Mouse (Mus musculus) liver, embryonic 12.5 days (tissue): ENCODE measurements at regions not wholly inside any gene's neighbourhood (a gene's known extent, or its start where the extent isn't known, plus 50 kb on each side); places are given as distances from the start of the nearest gene placed in this dataset.

Experiments
- ATAC-seq: fragments of 200-750 bp; cut with Nextera tagmentation; 2 replicates; pipeline ENCODE4 v1.8.0; 2017; ENCODE audit warnings: moderate number of reproducible peaks, mild to moderate bottlenecking, moderate library complexity
- H3K27ac ChIP-seq: fragments of 300-500 bp; sonication (generic); 2 replicates; pipeline ENCODE4 v1.5.1; 2016; ENCODE audit warnings: mild to moderate bottlenecking
- H3K27me3 ChIP-seq: fragments of 300-500 bp; sonication (generic); replicated peaks from 2 replicates; pipeline ENCODE4 v1.6.1; 2016; ENCODE audit warnings: mild to moderate bottlenecking, moderate library complexity
- H3K36me3 ChIP-seq: fragments of 300-500 bp; sonication (generic); 2 replicates; pipeline ENCODE4 v1.6.1; 2016; ENCODE audit warnings: mild to moderate bottlenecking, moderate library complexity
- H3K4me1 ChIP-seq: fragments of 300-500 bp; sonication (generic); 2 replicates; pipeline ENCODE4 v1.6.1; 2016
- H3K4me2 ChIP-seq: fragments of 300-500 bp; sonication (generic); 2 replicates; pipeline ENCODE4 v1.6.1; 2016; ENCODE audit warnings: mild to moderate bottlenecking, moderate library complexity
- H3K4me3 ChIP-seq: fragments of 300-500 bp; sonication (generic); 2 replicates; pipeline ENCODE4 v1.5.1; 2016; ENCODE audit warnings: mild to moderate bottlenecking, moderate library complexity
- H3K9ac ChIP-seq: fragments of 300-500 bp; sonication (generic); 2 replicates; pipeline ENCODE4 v1.6.1; 2016; ENCODE audit warnings: mild to moderate bottlenecking, moderate library complexity
- H3K9me3 ChIP-seq: fragments of 300-500 bp; sonication (generic); replicated peaks from 2 replicates; pipeline ENCODE4 v1.6.1; 2016; ENCODE audit warnings: mild to moderate bottlenecking, moderate library complexity
- WGBS: fragments of 180-500 bp; shearing (Covaris S2); methylation state at CpG from one replicate; pipeline ENCODE4 v1.1.7; 2016; ENCODE audit not compliant: insufficient replicate concordance; 5-methylcytosine and 5-hydroxymethylcytosine counted together

DNA sequence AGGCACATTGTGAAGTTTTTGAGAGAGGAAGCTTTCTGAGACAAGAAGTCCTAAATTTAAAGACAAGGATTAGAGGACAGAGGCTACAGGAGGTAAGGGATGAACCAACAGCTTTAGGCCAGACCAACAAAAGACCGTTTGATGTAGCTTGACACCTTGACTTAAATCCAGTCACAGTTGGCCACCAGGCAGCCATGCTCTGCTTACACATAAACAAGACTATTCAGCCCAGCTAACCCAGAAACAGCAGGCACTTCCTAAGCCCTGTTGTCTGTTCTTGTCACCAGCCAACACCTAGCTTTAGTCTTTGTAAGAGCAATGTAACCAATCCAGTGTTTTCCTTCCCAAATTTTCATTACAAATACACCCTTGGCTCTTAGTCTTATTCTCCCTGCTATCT lies 159.9 kb upstream of the Plekha5 start:
- no peak for ATAC-seq
- H3K27ac ChIP-seq = no peak overlapping the region
- H3K4me2 ChIP-seq = no peak overlapping the region
- H3K27me3 ChIP-seq = no peaks in the 10 kb centered on the region
- no peaks in the 10 kb centered on the region for H3K36me3 ChIP-seq
- no peaks in the 10 kb centered on the region for H3K4me1 ChIP-seq
- no peak overlapping the region for H3K4me3 ChIP-seq
- no peak overlapping the region for H3K9ac ChIP-seq
- no peaks in the 10 kb centered on the region for H3K9me3 ChIP-seq
- 42% methylated on average over 1 of the region's 1 CpGs for WGBS

DNA sequence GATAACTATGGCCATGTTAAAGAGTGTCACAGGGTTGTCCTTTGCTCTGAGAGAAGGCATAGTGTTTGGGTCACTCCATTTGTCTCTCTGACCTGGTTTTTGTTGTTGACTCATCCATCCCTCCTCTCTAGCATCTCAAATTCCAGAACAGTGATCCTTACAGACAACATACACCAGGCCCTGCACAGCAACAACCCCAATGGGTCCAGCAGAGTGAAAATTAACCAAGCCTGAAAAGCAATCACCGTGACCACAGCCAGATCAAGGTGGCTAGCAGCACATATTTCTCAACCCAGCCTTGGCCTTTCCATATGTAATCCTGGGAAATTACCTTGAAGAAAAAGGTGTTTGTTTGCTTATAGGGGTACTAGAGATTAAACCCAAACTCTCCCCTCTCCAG lies 162.0 kb upstream of the Plekha5 start:
- H3K9me3 ChIP-seq = no peaks in the 10 kb centered on the region
- no peak for ATAC-seq

DNA sequence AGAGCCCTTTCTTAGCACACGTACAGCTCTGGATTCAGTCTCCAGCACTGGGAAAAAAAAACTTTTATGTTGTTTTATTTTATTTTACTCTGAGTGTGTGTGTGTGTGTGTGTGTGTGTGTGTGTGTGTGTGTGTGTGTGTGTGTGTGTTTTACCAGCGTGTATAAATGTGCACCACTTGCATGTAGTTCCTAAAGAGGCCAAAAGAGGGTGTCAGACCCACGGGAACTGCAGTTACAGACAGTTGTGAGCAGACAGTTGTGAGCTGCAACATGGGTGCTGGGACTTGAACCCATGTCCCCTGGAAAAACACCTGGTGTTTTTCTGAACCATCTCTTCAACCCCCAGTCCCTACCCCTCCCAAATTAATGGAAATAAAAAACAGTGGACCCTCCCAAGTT lies 165.1 kb upstream of the Plekha5 start:
- Histone ChIP-seq H3K4me2 (no peak overlapping the region), H3K36me3 (no peaks in the 10 kb centered on the region), H3K4me3 (no peak overlapping the region), H3K27ac (no peak overlapping the region), H3K9ac (no peak overlapping the region), H3K27me3 (no peaks in the 10 kb centered on the region), H3K9me3 (no peaks in the 10 kb centered on the region), H3K4me1 (no peaks in the 10 kb centered on the region)
- ATAC-seq = no peak
- WGBS = 60% methylated on average over 3 of the region's 3 CpGs

More for the DNA sequence above, 162.0 kb upstream of the Plekha5 start:
- Histone ChIP-seq H3K4me3 (no peak overlapping the region), H3K27ac (no peak overlapping the region), H3K9ac (no peak overlapping the region), H3K36me3 (no peaks in the 10 kb centered on the region), H3K4me2 (no peak overlapping the region), H3K27me3 (no peaks in the 10 kb centered on the region), H3K4me1 (no peaks in the 10 kb centered on the region)
- whole genome bisulfite sequencing = 74% methylated on average over 1 of the region's 1 CpGs

DNA sequence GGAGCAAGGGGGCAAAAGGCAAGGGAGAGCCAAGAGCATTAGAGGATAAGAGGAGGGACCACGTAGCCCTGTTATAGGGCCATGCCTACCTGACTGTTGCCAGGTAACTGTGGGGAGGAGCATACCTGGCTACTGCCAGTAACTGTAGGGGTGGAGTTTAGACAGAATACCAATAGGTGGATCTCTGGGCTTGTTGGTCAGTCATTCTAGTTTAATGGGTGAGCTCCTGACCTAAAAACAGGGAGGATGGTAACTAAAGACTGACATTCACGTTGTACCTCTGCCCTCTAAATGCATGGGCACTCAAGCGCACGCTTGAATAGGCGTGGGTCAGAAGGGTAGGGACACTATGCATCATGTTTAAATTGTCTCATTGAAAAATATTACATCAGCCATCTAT lies 165.8 kb upstream of the Plekha5 start:
- no peak for ATAC-seq
- Histone ChIP-seq H3K4me2 (no peak overlapping the region), H3K27ac (no peak overlapping the region), H3K9me3 (no peaks in the 10 kb centered on the region), H3K4me3 (no peak overlapping the region), H3K4me1 (no peaks in the 10 kb centered on the region), H3K36me3 (no peaks in the 10 kb centered on the region), H3K27me3 (no peaks in the 10 kb centered on the region), H3K9ac (no peak overlapping the region)
- 72% methylated on average over 5 of the region's 5 CpGs for WGBS

DNA sequence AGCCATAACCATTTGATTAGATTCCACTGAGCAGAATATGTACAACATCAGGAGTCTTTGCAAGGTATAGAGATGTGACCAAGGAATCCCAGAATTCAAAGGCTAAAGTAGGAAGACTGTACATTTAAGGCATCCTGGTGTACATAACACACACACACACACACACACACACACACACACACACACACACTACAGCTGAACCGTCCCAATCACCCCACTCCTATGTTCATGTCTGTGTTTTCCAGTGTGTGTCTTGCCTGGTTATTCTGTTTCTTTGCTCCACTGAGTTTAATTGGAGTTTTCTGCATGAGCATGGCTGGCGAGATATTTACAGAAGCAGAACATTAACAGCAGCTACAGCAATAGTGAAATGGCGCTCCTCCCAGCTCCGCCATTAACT lies 172.3 kb upstream of the Plekha5 start:
- Histone ChIP-seq H3K27me3 (no peaks in the 10 kb centered on the region), H3K9ac (no peak overlapping the region), H3K9me3 (no peaks in the 10 kb centered on the region), H3K27ac (no peak overlapping the region), H3K4me2 (no peak overlapping the region), H3K36me3 (no peaks in the 10 kb centered on the region), H3K4me3 (no peak overlapping the region), H3K4me1 (no peaks in the 10 kb centered on the region)
- ATAC-seq = no peak
- WGBS = 73% methylated on average over 4 of the region's 4 CpGs

DNA sequence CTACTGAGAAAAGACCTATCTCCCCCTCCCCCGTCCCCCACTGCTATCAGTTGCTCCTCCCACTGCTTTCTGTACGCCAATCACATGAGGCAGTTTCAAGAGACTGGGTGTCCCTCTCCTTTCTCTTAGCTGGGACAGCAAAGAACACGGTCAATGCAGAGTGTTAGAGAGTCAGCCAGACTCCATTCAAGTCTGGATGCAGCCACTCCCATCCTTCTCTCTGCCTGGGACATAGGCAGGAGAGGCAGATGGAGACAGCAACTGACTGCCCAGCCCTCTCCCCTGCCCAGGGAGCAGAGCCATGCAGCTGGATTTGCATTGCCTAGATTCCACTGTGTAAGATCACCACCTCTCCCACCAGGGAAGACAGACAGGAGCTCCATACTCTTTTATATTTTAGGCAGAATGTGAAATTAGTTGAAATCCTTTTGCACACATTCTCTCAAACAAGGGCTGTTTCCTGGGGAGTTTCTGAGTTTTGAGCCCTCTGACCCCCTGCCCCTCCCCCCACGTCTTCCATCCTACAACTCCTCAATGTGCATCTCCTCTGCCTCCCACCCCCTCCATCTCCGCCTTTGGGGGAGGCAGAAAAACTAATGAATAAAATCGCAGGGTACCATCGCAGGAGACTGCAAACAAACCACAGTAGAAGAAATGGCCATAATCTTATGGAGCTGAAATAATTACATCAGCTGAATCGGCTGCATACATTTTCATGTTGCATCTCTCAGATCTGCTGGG lies 180.3 kb upstream of the Plekha5 start:
- 0 out of 2 replicates have a peak, but pooled peaks cover 7% of the 10 kb centered on the region for H3K9me3 ChIP-seq
- no peaks in the 10 kb centered on the region for H3K4me1 ChIP-seq
- H3K9ac ChIP-seq = no peak overlapping the region
- H3K27me3 ChIP-seq = no peaks in the 10 kb centered on the region
- no peak overlapping the region for H3K27ac ChIP-seq
- no peaks in the 10 kb centered on the region for H3K36me3 ChIP-seq
- H3K4me2 ChIP-seq = no peak overlapping the region
- no peak for ATAC-seq
- no peak overlapping the region for H3K4me3 ChIP-seq
- 41% methylated on average over 8 of the region's 8 CpGs for WGBS

DNA sequence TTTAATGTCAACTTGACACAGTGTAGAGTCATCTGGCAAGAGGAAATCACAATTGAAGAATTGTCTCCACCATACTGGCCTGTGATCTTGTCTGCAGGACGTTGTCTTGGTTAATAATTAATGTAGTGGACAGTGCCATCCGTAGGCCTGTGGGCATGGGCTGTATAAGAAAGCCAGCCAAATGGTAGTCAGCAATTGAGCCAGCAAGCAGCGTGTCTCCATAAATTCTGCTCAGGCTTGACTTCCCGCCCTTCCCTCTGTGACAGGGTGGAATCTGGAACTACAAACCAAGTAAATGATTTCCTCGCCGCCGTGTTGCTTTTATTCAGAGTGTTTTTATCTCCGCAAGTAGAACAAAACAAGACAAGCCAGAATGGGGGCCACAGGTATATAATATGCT lies 184.5 kb upstream of the Plekha5 start:
- Histone ChIP-seq H3K4me2 (no peak overlapping the region), H3K27ac (no peak overlapping the region), H3K4me1 (no peaks in the 10 kb centered on the region), H3K9me3 (0 out of 2 replicates have a peak, but pooled peaks cover 7% of the 10 kb centered on the region), H3K27me3 (no peaks in the 10 kb centered on the region), H3K9ac (no peak overlapping the region), H3K36me3 (no peaks in the 10 kb centered on the region), H3K4me3 (no peak overlapping the region)
- WGBS = 76% methylated on average over 8 of the region's 8 CpGs
- no peak for ATAC-seq

DNA sequence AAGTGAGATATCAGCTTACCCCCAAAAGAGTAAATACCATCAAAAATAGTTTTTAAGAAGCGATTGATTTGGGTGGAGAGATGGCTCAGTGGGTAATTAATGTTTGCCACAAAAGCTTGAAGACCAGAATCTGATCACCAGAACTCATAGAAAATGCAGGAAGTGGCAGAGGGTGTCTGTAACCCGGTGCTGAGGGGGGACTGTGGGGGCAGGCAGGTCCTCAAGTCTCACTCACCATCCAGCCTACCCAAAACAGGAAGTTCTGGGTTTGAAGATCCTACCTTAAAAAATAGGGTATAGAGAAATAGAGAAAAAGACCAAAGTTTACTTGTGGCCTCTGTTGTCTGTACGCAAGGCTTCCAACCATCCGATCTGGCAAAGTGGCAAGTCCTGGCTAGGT lies 190.3 kb upstream of the Plcz1 start:
- H3K9ac ChIP-seq = no peak overlapping the region
- ATAC-seq = no peak
- no peaks in the 10 kb centered on the region for H3K36me3 ChIP-seq
- H3K4me1 ChIP-seq = no peaks in the 10 kb centered on the region
- no peak overlapping the region for H3K4me3 ChIP-seq
- 60% methylated on average over 4 of the region's 4 CpGs for WGBS
- H3K27ac ChIP-seq = no peak overlapping the region
- H3K4me2 ChIP-seq = no peak overlapping the region
- H3K9me3 ChIP-seq = no peaks in the 10 kb centered on the region
- no peaks in the 10 kb centered on the region for H3K27me3 ChIP-seq

DNA sequence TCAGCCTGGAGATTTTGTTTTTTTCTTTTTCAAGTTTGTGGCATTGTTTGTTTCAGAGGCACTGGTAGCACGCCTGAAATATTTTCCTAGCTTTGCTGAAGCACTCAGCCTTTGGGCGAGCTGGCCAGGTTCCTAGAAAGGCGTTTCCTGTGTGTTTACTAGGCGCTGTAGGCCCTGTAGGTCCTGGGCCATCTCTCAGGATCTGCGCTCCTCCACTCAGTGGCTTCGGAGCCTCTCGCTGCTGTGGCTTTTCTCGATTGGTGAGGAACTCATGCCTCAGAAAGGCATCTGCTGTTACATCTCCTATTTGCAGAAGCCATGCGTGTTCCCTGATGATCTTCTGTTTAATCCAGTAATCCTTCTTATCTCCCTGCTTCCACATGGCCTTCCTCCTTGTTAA lies 188.0 kb upstream of the Plcz1 start:
- Histone ChIP-seq H3K4me2 (no peak overlapping the region), H3K9me3 (no peaks in the 10 kb centered on the region), H3K4me1 (no peaks in the 10 kb centered on the region), H3K27me3 (no peaks in the 10 kb centered on the region), H3K9ac (no peak overlapping the region), H3K27ac (no peak overlapping the region), H3K36me3 (no peaks in the 10 kb centered on the region), H3K4me3 (no peak overlapping the region)
- WGBS = 53% methylated on average over 9 of the region's 9 CpGs
- ATAC-seq = no peak

DNA sequence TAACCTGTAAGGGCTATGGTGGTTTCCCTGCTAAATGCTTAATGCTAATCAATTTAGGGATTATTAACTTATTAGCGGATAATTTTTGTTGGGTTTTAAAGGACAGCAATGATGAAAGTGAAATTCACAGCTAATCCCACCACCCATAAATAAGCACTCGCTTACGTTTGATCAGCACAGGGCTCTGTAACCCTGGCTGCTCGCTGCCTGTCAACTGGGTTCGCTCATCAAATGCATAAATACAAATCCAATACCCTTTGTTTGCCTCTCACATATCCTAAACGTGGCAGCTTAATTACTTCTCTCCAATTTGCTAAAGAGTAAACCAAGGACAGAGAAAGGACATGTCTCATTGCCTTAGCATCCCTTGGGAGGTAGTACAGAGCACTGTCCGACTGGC lies 187.5 kb upstream of the Plcz1 start:
- Histone ChIP-seq H3K4me1 (no peaks in the 10 kb centered on the region), H3K4me2 (no peak overlapping the region), H3K4me3 (no peak overlapping the region), H3K9ac (no peak overlapping the region), H3K27ac (no peak overlapping the region), H3K36me3 (no peaks in the 10 kb centered on the region), H3K27me3 (no peaks in the 10 kb centered on the region), H3K9me3 (no peaks in the 10 kb centered on the region)
- WGBS = 67% methylated on average over 7 of the region's 7 CpGs
- ATAC-seq = no peak

DNA sequence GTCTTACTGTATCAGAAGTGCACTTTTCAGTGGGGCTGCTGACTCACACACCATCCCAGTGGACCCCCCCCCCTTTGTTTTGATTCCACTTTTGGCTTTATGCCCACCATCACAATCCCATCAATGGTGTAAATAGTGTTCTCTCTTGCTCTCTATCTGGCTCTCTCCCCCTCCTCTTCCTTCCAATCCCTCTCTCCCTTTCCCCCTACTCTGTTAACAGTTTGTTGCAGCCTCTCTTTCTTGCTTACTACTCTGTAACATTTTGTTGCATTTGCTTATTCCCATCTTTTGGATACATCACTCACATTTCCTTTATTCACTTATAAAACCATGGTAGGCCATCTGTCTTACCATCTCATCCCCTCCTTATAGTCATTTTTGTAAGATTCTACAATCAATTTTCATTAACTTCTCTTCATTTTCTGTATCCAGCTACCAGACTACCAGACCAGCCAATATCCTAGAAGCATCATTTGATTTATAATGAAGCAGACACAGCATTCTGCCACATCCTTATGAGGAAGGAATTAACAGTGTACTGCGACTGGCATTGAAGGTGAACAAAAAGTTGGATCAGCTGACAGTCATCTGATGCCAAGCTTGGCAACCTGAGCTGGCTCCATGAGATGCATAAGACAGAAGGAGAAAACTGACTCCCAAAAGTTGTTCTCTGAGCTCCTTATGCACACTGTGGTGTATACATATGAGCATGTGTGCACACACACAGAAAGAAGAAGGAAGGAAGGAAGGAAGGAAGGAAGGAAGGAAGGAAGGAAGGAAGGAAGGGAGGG lies 181.5 kb upstream of the Plcz1 start:
- ATAC-seq = no peak
- Histone ChIP-seq H3K4me3 (no peak overlapping the region), H3K36me3 (no peaks in the 10 kb centered on the region), H3K4me2 (no peak overlapping the region), H3K9ac (no peak overlapping the region), H3K9me3 (no peaks in the 10 kb centered on the region), H3K4me1 (no peaks in the 10 kb centered on the region), H3K27ac (no peak overlapping the region), H3K27me3 (no peaks in the 10 kb centered on the region)
- WGBS = 54% methylated on average over 1 of the region's 1 CpGs

DNA sequence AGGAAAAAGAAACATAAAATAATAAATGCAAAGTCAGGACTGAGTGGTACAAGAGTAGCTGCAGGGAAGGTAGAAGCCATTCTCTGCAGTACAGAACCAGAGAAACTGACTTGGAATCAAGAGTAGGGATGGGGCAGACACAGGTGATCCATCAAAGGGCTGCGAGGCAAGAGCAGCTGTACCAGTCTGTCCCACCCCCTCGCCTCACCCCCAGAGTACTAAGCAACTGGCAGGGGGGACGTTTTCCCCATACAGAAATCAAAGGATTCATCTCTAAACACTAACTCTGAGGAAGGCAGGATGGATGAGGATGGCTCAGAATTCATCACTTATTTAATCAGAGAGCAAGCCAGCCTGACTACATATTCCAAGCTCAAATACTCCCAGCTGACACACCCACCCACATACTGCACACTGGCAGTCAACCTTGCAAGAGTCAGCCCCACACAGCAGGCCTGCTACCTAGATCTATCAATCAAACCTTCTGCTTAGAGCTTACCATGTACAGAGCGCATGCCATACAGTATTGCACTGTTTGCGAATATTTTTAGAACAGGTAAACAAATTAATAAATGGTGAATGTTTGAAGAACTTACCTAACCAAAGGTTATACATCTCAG lies 180.5 kb upstream of the Plcz1 start:
- H3K9me3 ChIP-seq = no peaks in the 10 kb centered on the region
- H3K4me2 ChIP-seq = no peak overlapping the region
- H3K27me3 ChIP-seq = no peaks in the 10 kb centered on the region
- H3K36me3 ChIP-seq = no peaks in the 10 kb centered on the region
- no peak overlapping the region for H3K27ac ChIP-seq
- no peak overlapping the region for H3K9ac ChIP-seq
- no peaks in the 10 kb centered on the region for H3K4me1 ChIP-seq
- H3K4me3 ChIP-seq = no peak overlapping the region
- no peak for ATAC-seq
- 54% methylated on average over 5 of the region's 5 CpGs for WGBS
